Mouse (Mus musculus) forebrain, embryonic 14.5 days (tissue): ENCODE data around the gene B4galnt4. TPM values are rescaled to one million over a fixed set of nuclear protein-coding genes. Genes with fewer than 3 reads are reported as not detected.

ENCODE experiments used
- ATAC-seq: fragments of 200-750 bp; cut with Nextera tagmentation; 2 replicates; pipeline ENCODE4 v1.8.0; 2017; ENCODE audit warnings: mild to moderate bottlenecking, moderate library complexity
- DNase-seq: peaks from one replicate; pipeline ENCODE4 v3.0.0-alpha.2; 2015; ENCODE audit warnings: low spot score
- H3K27ac ChIP-seq: fragments of 300-500 bp; sonication (generic); 2 replicates; pipeline ENCODE4 v1.5.1; 2014; ENCODE audit warnings: low read depth, mild to moderate bottlenecking, control low read depth, low read length, moderate library complexity
- H3K27me3 ChIP-seq: fragments of 300-500 bp; sonication (generic); replicated peaks from 2 replicates; pipeline ENCODE4 v1.6.1; 2014; ENCODE audit warnings: low read length, control low read depth, mixed read lengths; ENCODE audit not compliant: control insufficient read depth, insufficient read depth
- H3K36me3 ChIP-seq: fragments of 300-500 bp; sonication (generic); 2 replicates; pipeline ENCODE4 v1.6.1; 2014; ENCODE audit warnings: low read length, control low read depth; ENCODE audit not compliant: control insufficient read depth, insufficient read depth
- H3K4me1 ChIP-seq: fragments of 300-500 bp; sonication (generic); 2 replicates; pipeline ENCODE4 v1.6.1; 2014; ENCODE audit warnings: antibody characterized with exemption, low read length, control low read depth; ENCODE audit not compliant: control insufficient read depth, insufficient read depth
- H3K4me2 ChIP-seq: fragments of 300-500 bp; sonication (generic); 2 replicates; pipeline ENCODE4 v1.6.1; 2014; ENCODE audit warnings: mild to moderate bottlenecking, control low read depth, low read length
- H3K4me3 ChIP-seq: fragments of 300-500 bp; sonication (generic); 2 replicates; pipeline ENCODE4 v1.5.1; 2014; ENCODE audit warnings: low read depth, low read length, control low read depth
- H3K9ac ChIP-seq: fragments of 300-500 bp; sonication (generic); 2 replicates; pipeline ENCODE4 v1.6.1; 2014; ENCODE audit warnings: mild to moderate bottlenecking, low read length, control low read depth, moderate library complexity
- H3K9me3 ChIP-seq: fragments of 300-500 bp; sonication (generic); replicated peaks from 2 replicates; pipeline ENCODE4 v1.6.1; 2016; ENCODE audit warnings: low read length, control low read depth, mixed read lengths; ENCODE audit not compliant: control insufficient read depth
- WGBS: fragments of 180-500 bp; shearing (Covaris S2); extraction: QIAGEN DNeasy Blood & Tissue Kit; methylation state at CpG from one replicate; pipeline ENCODE4 v1.1.7; 2014; 5-methylcytosine and 5-hydroxymethylcytosine counted together
- polyA plus RNA-seq: library from polyadenylated mRNA; unstranded; fragments of >200 nt; fragmentation: Nextera tagmentation; extraction: Ambion mirVana; gene quantifications from 2 replicates; pipeline ENCODE4 v1.2.1, GENCODE M21; 2014

The B4galnt4 gene
- polyA plus RNA-seq, 1 experiment from 2014 or later: 29.1 TPM

DNA sequence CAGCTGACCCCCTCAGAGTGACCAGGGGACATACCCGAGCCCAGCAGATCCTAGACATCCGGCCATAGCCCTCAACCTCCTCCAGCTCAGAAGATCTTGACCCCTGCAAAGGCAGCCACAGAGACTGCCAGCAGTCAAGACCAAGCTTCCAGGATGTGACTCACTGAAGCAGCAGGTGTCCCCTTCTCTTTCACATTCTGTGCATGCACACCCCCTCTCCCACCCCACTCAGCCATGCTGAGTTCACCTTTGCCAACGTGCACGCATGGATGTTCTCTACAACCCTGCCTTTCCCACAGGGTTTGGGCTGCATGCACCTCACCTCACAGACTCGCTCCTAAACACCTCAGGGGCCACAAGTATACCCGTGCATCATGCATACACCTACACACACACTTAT is 35.1 kb downstream of the B4galnt4 start:
- H3K4me1 ChIP-seq: peaks cover 2% of the 10 kb centered on the region; the same call in 1 of the 2 replicates
- H3K9me3 ChIP-seq: no peaks in the 10 kb centered on the region
- ATAC-seq (no peak), DNase-seq (no peak)
- no peak overlapping the region for H3K27ac ChIP-seq
- 72% methylated on average over 6 of the region's 6 CpGs for WGBS
- no peak overlapping the region for H3K4me3 ChIP-seq
- peaks cover 19% of the 10 kb centered on the region for H3K27me3 ChIP-seq
- no peaks in the 10 kb centered on the region for H3K36me3 ChIP-seq
- no peak overlapping the region for H3K4me2 ChIP-seq
- H3K9ac ChIP-seq: no peak overlapping the region

DNA sequence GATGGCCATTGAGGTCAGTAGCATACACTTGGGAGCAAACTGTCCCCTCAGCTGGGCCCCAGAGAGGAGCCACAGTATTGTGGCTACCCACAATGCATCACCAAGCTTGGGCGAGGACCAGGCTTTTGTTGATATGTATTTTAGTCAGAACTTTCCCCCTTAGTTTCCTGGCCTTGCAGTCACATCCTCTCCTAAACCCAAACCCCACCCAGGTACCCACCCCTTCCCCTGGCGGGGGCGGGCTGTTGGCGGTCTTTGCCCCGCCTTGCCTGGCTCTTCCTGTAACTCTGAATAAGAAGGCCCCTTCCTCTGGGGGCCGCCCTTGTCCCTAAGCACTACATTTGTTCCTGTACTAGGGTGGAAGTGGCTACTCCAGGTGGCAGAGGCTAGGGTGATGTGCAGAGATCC is 35.7 kb downstream of the B4galnt4 start:
- DNase-seq: no peak
- H3K36me3 ChIP-seq: no peaks in the 10 kb centered on the region

DNA sequence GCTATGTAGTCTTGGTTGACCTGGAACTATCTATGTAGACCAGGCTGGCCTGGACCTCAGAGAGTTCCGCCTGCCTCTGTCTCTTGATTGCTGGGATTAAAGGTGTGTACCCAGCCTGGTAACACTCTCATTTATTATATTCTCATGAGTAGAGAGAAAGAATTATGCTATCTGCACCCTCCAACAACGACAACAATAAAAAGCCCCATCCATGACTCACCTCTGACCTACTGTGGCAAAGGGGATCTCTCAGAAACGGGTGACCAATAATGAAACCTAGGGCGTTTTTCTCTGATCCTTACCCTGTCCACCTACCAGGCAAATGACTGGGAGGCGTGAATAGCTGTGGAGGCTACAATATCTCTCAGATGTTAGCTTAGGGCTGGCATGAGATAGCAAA is 36.3 kb downstream of the B4galnt4 start:
- H3K27me3 ChIP-seq: peaks cover 28% of the 10 kb centered on the region
- H3K9ac ChIP-seq: no peak overlapping the region
- ATAC-seq (no peak), DNase-seq (no peak)
- H3K9me3 ChIP-seq: no peaks in the 10 kb centered on the region
- H3K4me3 ChIP-seq: no peak overlapping the region
- H3K4me2 ChIP-seq: no peak overlapping the region
- no peak overlapping the region for H3K27ac ChIP-seq
- 89% methylated on average over 5 of the region's 5 CpGs for WGBS
- H3K4me1 ChIP-seq: peaks cover 2% of the 10 kb centered on the region; the same call in 1 of the 2 replicates
- H3K36me3 ChIP-seq: no peaks in the 10 kb centered on the region

More for the DNA sequence above, 35.7 kb downstream of the B4galnt4 start:
- Histone ChIP-seq H3K9ac (no peak overlapping the region), H3K27me3 (peaks cover 23% of the 10 kb centered on the region), H3K9me3 (no peaks in the 10 kb centered on the region), H3K4me1 (peaks cover 2% of the 10 kb centered on the region; the same call in 1 of the 2 replicates), H3K4me2 (no peak overlapping the region), H3K4me3 (no peak overlapping the region), H3K27ac (no peak overlapping the region)
- ATAC-seq: no peak
- WGBS: 43% methylated on average over 6 of the region's 6 CpGs

DNA sequence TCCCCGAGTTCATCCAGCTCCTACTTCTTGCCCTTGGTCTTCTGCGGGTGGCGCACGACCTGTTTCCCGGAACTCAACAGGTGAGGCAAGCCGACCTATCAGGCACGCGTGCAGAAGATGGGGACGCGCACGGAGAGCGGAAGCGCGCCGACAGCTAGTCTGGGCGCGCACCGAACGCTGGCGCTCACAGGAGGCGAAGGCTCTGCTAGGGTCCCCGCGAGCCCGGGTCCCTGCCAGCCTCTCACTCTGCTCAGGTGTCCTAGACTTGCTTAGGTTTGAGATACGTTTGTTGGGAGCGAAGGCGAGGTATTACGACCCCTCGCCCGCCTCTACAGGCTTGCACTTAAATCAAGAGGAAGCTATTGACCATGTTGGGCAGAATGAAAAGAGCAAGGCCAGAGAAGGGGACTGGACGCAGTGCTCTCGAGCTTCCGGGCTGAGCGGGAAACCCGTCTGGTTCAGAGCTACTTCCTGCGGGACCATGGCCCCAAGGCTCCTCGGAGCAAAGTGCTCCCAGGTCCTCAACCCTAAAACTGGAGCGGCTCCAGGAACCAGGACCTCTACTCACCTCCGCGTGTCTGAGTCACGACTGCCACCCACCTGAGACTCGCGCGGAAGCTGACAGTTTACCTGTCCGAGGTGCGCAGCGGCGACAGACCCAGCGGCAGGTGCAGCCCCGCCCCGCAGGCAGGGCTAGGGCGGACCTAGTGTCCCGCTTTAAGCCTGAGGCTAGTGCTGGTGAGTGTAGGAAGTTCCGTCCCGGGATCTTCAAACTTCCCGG is 39.2 kb downstream of the B4galnt4 start, which contains the start of gene Sigirr:
Sigirr (minus strand) TSS at position 662 of the 781 bp plus-strand sequence.
- ATAC-seq (no peak), DNase-seq (peak; percentile 48)
- 2% methylated on average over 56 of the region's 56 CpGs for WGBS
- H3K27me3 ChIP-seq: peaks cover 28% of the 10 kb centered on the region
- H3K4me1 ChIP-seq: peaks cover 2% of the 10 kb centered on the region; the same call in 1 of the 2 replicates
- H3K4me2 ChIP-seq: peak within 1 kb of the TSS; percentile 54
- peak within 1 kb of the TSS; percentile 34 for H3K4me3 ChIP-seq
- peak within 1 kb of the TSS; percentile 41 for H3K9ac ChIP-seq
- no peaks in the 10 kb centered on the region for H3K9me3 ChIP-seq
- H3K36me3 ChIP-seq: no peaks in the 10 kb centered on the region
- H3K27ac ChIP-seq: no peak within 1 kb of the TSS

DNA sequence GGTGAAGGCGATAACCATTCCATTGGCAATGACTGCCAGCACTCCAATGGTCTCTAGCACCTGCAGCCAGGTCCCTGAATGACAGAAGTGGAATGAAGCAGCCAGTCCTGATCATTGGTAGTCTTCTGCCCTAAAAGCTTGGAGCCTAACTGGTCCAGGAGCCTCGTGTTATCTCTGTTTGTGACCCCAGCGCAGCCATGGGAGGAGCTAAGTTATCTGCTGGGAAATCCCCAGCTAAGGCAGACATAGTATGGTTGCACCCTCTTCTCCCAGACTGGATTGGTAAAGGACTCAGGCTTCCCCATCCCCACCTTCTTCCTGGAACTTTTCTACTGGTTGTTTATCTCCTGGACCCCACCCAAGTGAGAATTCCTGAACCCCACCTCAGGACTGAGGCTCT is 42.3 kb downstream of the B4galnt4 start:
- DNase-seq: no peak
- 82% methylated on average over 3 of the region's 3 CpGs for WGBS
- Histone ChIP-seq H3K4me2 (no peak overlapping the region), H3K36me3 (no peaks in the 10 kb centered on the region), H3K9ac (no peak overlapping the region), H3K9me3 (no peaks in the 10 kb centered on the region), H3K27ac (no peak overlapping the region), H3K4me1 (peaks cover 2% of the 10 kb centered on the region; the same call in 1 of the 2 replicates), H3K27me3 (peaks cover 28% of the 10 kb centered on the region), H3K4me3 (no peak overlapping the region)
- no peak for ATAC-seq

DNA sequence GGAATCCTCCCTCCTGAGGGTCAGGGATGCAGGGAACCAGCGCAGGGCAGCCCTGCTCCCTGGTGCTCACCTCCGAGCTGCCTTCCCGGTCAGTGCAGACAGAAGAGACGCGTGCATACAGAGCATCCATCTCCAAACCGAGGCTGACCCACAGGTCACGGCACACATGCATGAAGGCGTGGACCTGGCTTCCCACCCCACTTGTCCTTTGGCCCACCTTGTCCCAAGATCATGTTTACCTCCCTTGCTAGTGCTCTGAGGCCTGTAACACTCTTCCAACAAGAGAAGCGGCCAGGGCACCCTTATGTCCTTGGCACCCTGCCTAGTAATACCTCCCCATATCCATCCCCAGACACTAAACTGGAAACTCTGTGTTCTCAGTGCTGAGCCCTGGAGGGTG is 55.0 kb downstream of the B4galnt4 start:
- 88% methylated on average over 9 of the region's 9 CpGs for WGBS
- no peak overlapping the region for H3K27ac ChIP-seq
- no peak overlapping the region for H3K4me2 ChIP-seq
- H3K9me3 ChIP-seq: no peaks in the 10 kb centered on the region
- no peaks in the 10 kb centered on the region for H3K36me3 ChIP-seq
- no peak for ATAC-seq
- no peaks in the 10 kb centered on the region for H3K27me3 ChIP-seq
- no peak overlapping the region for H3K9ac ChIP-seq
- DNase-seq: no peak
- no peak overlapping the region for H3K4me3 ChIP-seq
- no peaks in the 10 kb centered on the region for H3K4me1 ChIP-seq

DNA sequence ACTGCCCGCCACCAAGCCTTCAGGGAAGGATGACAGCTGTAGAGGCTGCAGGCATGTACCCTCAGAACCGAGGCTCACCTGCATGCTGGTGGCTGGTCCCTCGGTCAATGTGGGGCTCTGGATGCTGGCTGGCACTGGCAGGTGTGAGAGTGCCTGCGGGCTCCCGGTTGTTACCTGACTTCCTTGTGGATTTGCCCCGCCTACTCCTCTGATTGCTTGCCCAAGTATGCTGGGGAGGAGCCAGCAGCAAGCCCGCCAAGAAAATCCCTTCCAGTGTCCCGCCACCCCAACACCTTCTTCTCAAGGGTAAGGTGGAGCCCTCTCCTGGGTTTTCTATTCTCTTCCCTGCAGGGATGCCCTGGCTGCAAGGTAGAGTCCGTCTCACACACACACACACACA is 56.7 kb downstream of the B4galnt4 start, which contains the start of gene Ano9:
Ano9 (minus strand) TSS at position 171 of the 400 bp plus-strand sequence.
- no peak within 1 kb of the TSS for H3K9ac ChIP-seq
- no peak within 1 kb of the TSS for H3K27ac ChIP-seq
- no peak within 1 kb of the TSS for H3K4me2 ChIP-seq
- ATAC-seq: no peak
- 16% methylated on average over 9 of the region's 9 CpGs for WGBS
- no peaks in the 10 kb centered on the region for H3K9me3 ChIP-seq
- H3K4me3 ChIP-seq: no peak within 1 kb of the TSS
- no peaks in the 10 kb centered on the region for H3K27me3 ChIP-seq
- no peaks in the 10 kb centered on the region for H3K36me3 ChIP-seq
- no peaks in the 10 kb centered on the region for H3K4me1 ChIP-seq
- no peak for DNase-seq

DNA sequence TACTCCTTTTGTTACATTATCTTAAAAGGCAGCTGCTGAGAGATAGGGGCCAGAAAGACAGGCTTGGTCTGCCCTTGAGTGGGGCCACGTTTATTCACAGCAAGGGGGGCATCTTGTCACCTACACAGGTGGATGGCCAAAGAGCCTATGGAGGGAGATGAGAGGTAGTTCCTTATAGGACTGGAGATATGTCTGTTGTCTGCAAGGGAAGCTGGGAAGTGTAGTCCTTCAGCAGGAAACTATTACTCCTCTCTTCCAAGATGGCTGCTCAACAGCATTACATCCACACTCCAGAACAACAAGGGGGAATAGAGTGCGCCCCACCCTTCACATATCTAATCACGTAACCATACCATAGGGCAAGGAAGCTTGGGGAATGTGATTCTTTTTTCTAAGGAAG is 58.6 kb downstream of the B4galnt4 start:
- no peak overlapping the region for H3K4me3 ChIP-seq
- WGBS: 67% methylated on average over 3 of the region's 3 CpGs
- no peaks in the 10 kb centered on the region for H3K9me3 ChIP-seq
- ATAC-seq: no peak
- no peak overlapping the region for H3K9ac ChIP-seq
- no peaks in the 10 kb centered on the region for H3K4me1 ChIP-seq
- H3K27ac ChIP-seq: no peak overlapping the region
- no peaks in the 10 kb centered on the region for H3K36me3 ChIP-seq
- no peak overlapping the region for H3K4me2 ChIP-seq
- H3K27me3 ChIP-seq: no peaks in the 10 kb centered on the region
- DNase-seq: peak; percentile 17

DNA sequence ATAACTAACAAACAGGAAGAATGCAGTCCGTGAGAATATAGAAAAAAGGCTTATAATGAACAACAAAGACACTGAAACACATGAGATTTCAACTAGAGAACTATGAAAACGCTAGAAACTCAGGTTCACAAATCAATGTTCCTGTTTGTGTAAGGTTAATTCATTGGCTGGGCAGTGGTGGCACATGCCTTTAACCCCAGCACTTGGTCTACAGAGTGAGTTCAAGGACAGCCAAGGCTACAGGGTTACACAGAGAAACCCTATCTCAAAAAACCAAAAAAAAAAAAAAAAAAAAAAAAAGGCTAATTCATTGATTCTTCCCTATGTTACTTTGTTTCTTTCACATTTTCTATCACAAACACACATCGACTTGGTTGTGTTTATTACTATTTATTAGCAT is 59.7 kb downstream of the B4galnt4 start:
- no peak overlapping the region for H3K27ac ChIP-seq
- no peak overlapping the region for H3K4me2 ChIP-seq
- DNase-seq (no peak), ATAC-seq (no peak)
- no peaks in the 10 kb centered on the region for H3K27me3 ChIP-seq
- H3K9ac ChIP-seq: no peak overlapping the region
- H3K36me3 ChIP-seq: no peaks in the 10 kb centered on the region
- no peaks in the 10 kb centered on the region for H3K9me3 ChIP-seq
- no peak overlapping the region for H3K4me3 ChIP-seq
- H3K4me1 ChIP-seq: no peaks in the 10 kb centered on the region
- 89% methylated on average over 3 of the region's 3 CpGs for WGBS
